Mouse (Mus musculus): ENCODE data around the gene Atl1. TPM values are rescaled to one million over a fixed set of nuclear protein-coding genes. Genes with fewer than 3 reads are reported as not detected.

Atl1 gene
- polyA plus RNA-seq, 1 experiment from 2014 or later, result 155 TPM

- no peak overlapping the region for H3K9ac ChIP-seq (replicated peaks)
- H3K36me3 ChIP-seq, result peaks cover 36% of the 10 kb centered on the region
- H3K9me3 ChIP-seq (replicated peaks), result no peaks in the 10 kb centered on the region
- H3K4me3 ChIP-seq (replicated peaks), result no peak overlapping the region
- H3K27me3 ChIP-seq (replicated peaks), result no peaks in the 10 kb centered on the region
- WGBS, result 97% methylated on average over 5 of the region's 5 CpGs
- no peak for ATAC-seq (ENCODE audit: low FRiP score)
- H3K4me1 ChIP-seq, result no peaks in the 10 kb centered on the region
- no peak overlapping the region for H3K27ac ChIP-seq (replicated peaks)
- H3K4me2 ChIP-seq, result no peak overlapping the region
These were observed 53.4 kb downstream of the Atl1 start for GRCm38 (mm10) chr12:69945861-69946260.

- Histone ChIP-seq H3K9me3 (replicated peaks) (no peaks in the 10 kb centered on the region), H3K27ac (replicated peaks) (no peak overlapping the region), H3K27me3 (replicated peaks) (no peaks in the 10 kb centered on the region), H3K9ac (replicated peaks) (no peak overlapping the region), H3K36me3 (peaks cover 29% of the 10 kb centered on the region), H3K4me3 (replicated peaks) (no peak overlapping the region), H3K4me1 (no peaks in the 10 kb centered on the region), H3K4me2 (no peak overlapping the region)
- no peak for ATAC-seq (ENCODE audit: low FRiP score)
- WGBS, result 88% methylated on average over 3 of the region's 3 CpGs
These were observed 55.1 kb downstream of the Atl1 start for GRCm38 (mm10) chr12:69947502-69947901.

GRCm38 (mm10) chr12:69957378-69957777, 65.0 kb downstream of the Atl1 start:
- Histone ChIP-seq H3K27me3 (replicated peaks) (no peaks in the 10 kb centered on the region), H3K9me3 (replicated peaks) (no peaks in the 10 kb centered on the region), H3K27ac (replicated peaks) (no peak overlapping the region), H3K36me3 (peaks cover 68% of the 10 kb centered on the region), H3K9ac (replicated peaks) (no peak overlapping the region), H3K4me1 (no peaks in the 10 kb centered on the region), H3K4me2 (no peak overlapping the region), H3K4me3 (replicated peaks) (no peak overlapping the region)
- WGBS, result 96% methylated on average over 2 of the region's 2 CpGs
- no peak for ATAC-seq (ENCODE audit: low FRiP score)

GRCm38 (mm10) chr12:69962468-69962867, 70.1 kb downstream of the Atl1 start:
- Histone ChIP-seq H3K36me3 (peaks cover 70% of the 10 kb centered on the region), H3K27ac (replicated peaks) (no peak overlapping the region), H3K4me2 (no peak overlapping the region), H3K4me3 (replicated peaks) (no peak overlapping the region), H3K27me3 (replicated peaks) (no peaks in the 10 kb centered on the region), H3K9me3 (replicated peaks) (no peaks in the 10 kb centered on the region), H3K9ac (replicated peaks) (no peak overlapping the region), H3K4me1 (no peaks in the 10 kb centered on the region)
- 63% methylated on average over 4 of the region's 4 CpGs for WGBS
- ATAC-seq (ENCODE audit: low FRiP score), result no peak

- H3K4me1 ChIP-seq, result no peaks in the 10 kb centered on the region
- H3K27ac ChIP-seq (replicated peaks), result no peak overlapping the region
- no peak overlapping the region for H3K4me2 ChIP-seq
- H3K4me3 ChIP-seq (replicated peaks), result no peak overlapping the region
- peaks cover 73% of the 10 kb centered on the region for H3K36me3 ChIP-seq
- no peaks in the 10 kb centered on the region for H3K27me3 ChIP-seq (replicated peaks)
- no peak for ATAC-seq (ENCODE audit: low FRiP score)
- H3K9ac ChIP-seq (replicated peaks), result no peak overlapping the region
- H3K9me3 ChIP-seq (replicated peaks), result no peaks in the 10 kb centered on the region
- WGBS, result 94% methylated on average over 6 of the region's 6 CpGs
These were observed 70.7 kb downstream of the Atl1 start for GRCm38 (mm10) chr12:69963141-69963540.

GRCm38 (mm10) chr12:69965644-69966043, 73.2 kb downstream of the Atl1 start:
- Histone ChIP-seq H3K9ac (replicated peaks) (no peak overlapping the region), H3K27ac (replicated peaks) (no peak overlapping the region), H3K4me3 (replicated peaks) (no peak overlapping the region), H3K9me3 (replicated peaks) (no peaks in the 10 kb centered on the region), H3K4me1 (no peaks in the 10 kb centered on the region), H3K4me2 (no peak overlapping the region), H3K27me3 (replicated peaks) (no peaks in the 10 kb centered on the region), H3K36me3 (peaks cover 74% of the 10 kb centered on the region)
- WGBS, result 88% methylated on average over 3 of the region's 3 CpGs
- no peak for ATAC-seq (ENCODE audit: low FRiP score)

GRCm38 (mm10) chr12:69966071-69966470, 73.7 kb downstream of the Atl1 start:
- Histone ChIP-seq H3K9me3 (replicated peaks) (no peaks in the 10 kb centered on the region), H3K36me3 (peaks cover 73% of the 10 kb centered on the region), H3K4me3 (replicated peaks) (no peak overlapping the region), H3K4me2 (no peak overlapping the region), H3K4me1 (no peaks in the 10 kb centered on the region), H3K9ac (replicated peaks) (no peak overlapping the region), H3K27ac (replicated peaks) (no peak overlapping the region), H3K27me3 (replicated peaks) (no peaks in the 10 kb centered on the region)
- 90% methylated on average over 5 of the region's 5 CpGs for whole genome bisulfite sequencing
- ATAC-seq (ENCODE audit: low FRiP score), result no peak

- Histone ChIP-seq H3K4me3 (replicated peaks) (no peak overlapping the region), H3K9me3 (replicated peaks) (no peaks in the 10 kb centered on the region), H3K9ac (replicated peaks) (no peak overlapping the region), H3K36me3 (peaks cover 63% of the 10 kb centered on the region), H3K27ac (replicated peaks) (no peak overlapping the region), H3K4me1 (no peaks in the 10 kb centered on the region), H3K27me3 (replicated peaks) (no peaks in the 10 kb centered on the region), H3K4me2 (no peak overlapping the region)
- ATAC-seq (ENCODE audit: low FRiP score), result no peak
- 91% methylated on average over 6 of the region's 6 CpGs for WGBS
These were observed 74.7 kb downstream of the Atl1 start for GRCm38 (mm10) chr12:69967112-69967511.

- ATAC-seq (ENCODE audit: low FRiP score), result no peak
- Histone ChIP-seq H3K4me3 (replicated peaks) (no peak overlapping the region), H3K9ac (replicated peaks) (no peak overlapping the region), H3K36me3 (peaks cover 57% of the 10 kb centered on the region), H3K4me2 (no peak overlapping the region), H3K27ac (replicated peaks) (no peak overlapping the region), H3K4me1 (no peaks in the 10 kb centered on the region), H3K27me3 (replicated peaks) (no peaks in the 10 kb centered on the region), H3K9me3 (replicated peaks) (no peaks in the 10 kb centered on the region)
- 80% methylated on average over 5 of the region's 5 CpGs for WGBS
These were observed 75.7 kb downstream of the Atl1 start for GRCm38 (mm10) chr12:69968154-69968553.

GRCm38 (mm10) chr12:69973666-69974065, 81.3 kb downstream of the Atl1 start:
- peaks cover 12% of the 10 kb centered on the region; the same call in 1 of the 2 replicates for H3K4me1 ChIP-seq
- H3K27ac ChIP-seq (replicated peaks), result no peak overlapping the region
- H3K36me3 ChIP-seq, result peaks cover 23% of the 10 kb centered on the region; the same call in 1 of the 2 replicates

GRCm38 (mm10) chr12:69976688-69977087, 84.3 kb downstream of the Atl1 start:
- no peak overlapping the region for H3K27ac ChIP-seq (replicated peaks)
- no peak for ATAC-seq (ENCODE audit: low FRiP score)
- H3K36me3 ChIP-seq, result peaks cover 10% of the 10 kb centered on the region
- no peak overlapping the region for H3K9ac ChIP-seq (replicated peaks)
- H3K4me3 ChIP-seq (replicated peaks), result no peak overlapping the region
- no peak overlapping the region for H3K4me2 ChIP-seq
- no peaks in the 10 kb centered on the region for H3K27me3 ChIP-seq (replicated peaks)
- H3K4me1 ChIP-seq, result peaks cover 17% of the 10 kb centered on the region; the same call in 1 of the 2 replicates
- H3K9me3 ChIP-seq (replicated peaks), result no peaks in the 10 kb centered on the region
- 87% methylated on average over 6 of the region's 6 CpGs for WGBS

More at GRCm38 (mm10) chr12:69973666-69974065, 81.3 kb downstream of the Atl1 start:
- no peak for ATAC-seq (ENCODE audit: low FRiP score)
- Histone ChIP-seq H3K27me3 (replicated peaks) (no peaks in the 10 kb centered on the region), H3K4me3 (replicated peaks) (no peak overlapping the region), H3K9ac (replicated peaks) (no peak overlapping the region), H3K4me2 (no peak overlapping the region), H3K9me3 (replicated peaks) (no peaks in the 10 kb centered on the region)

- Histone ChIP-seq H3K4me3 (replicated peaks) (no peak overlapping the region), H3K4me2 (no peak overlapping the region), H3K36me3 (peaks cover 14% of the 10 kb centered on the region), H3K4me1 (peaks cover 17% of the 10 kb centered on the region; the same call in 1 of the 2 replicates), H3K9me3 (replicated peaks) (no peaks in the 10 kb centered on the region), H3K27ac (replicated peaks) (no peak overlapping the region), H3K27me3 (replicated peaks) (no peaks in the 10 kb centered on the region), H3K9ac (replicated peaks) (no peak overlapping the region)
- ATAC-seq (ENCODE audit: low FRiP score), result no peak
- 41% methylated on average over 9 of the region's 9 CpGs for WGBS
These were observed 85.1 kb downstream of the Atl1 start for GRCm38 (mm10) chr12:69977376-69977998.

All from neural tube, embryonic 15.5 days (tissue).